Mouse (Mus musculus): ENCODE data around the gene 6820408C15Rik.
"Not testable (repeated sequence)": the region's sequence is repeated elsewhere in the genome, so short reads cannot be mapped to it uniquely, and the experiment has no call there.

DNA sequence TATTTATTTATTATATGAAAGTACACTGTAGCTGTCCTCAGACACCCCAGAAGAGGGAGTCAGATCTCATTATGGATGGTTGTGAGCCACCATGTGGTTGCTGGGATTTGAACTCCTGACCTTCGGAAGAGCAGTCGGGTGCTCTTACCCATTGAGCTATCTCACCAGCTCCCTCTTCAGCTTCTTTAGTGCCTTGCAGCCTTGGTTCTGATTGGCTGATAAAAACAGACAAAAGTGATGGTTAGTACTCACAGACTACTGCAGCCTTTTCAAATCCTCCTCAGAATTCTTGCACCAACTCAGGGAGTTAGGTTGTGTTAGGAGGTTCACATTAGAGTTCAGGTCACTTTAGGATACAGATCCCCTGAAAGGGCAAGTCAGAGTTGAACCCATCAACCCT, 13.1 kb downstream of the 6820408C15Rik start:
- not testable (repeated sequence) for TF ChIP-seq POLR2A (IDR thresholded peaks at IDR 0.05; ENCODE audit: low read depth, low read length); CTCF (IDR thresholded peaks at IDR 0.05; ENCODE audit: extremely low read depth, insufficient read length, insufficient replicate concordance, low read depth, low read length)
